In the genomic region with DNA sequence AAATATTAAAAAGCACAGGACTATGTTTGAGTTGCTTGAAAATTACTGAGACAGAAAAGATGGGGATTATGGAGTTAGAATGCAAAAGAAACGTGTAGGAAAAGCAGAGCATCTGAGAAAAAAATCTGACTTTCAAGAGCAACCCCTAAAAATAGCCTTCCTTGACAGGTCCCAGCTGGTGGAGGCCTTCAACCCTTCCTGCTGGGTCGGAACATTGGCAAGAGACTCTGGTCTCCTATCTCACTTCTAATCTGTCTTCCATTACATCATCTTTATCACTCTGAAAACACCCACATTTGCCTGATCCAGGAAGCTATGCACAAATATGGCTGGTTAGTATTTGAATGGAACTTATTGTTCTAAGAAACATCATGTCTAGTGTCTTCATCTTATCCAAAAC, we compare ENCODE assay signal across 15 mouse cellular contexts.
DNase-seq lines count a peak whose midpoint lies in the region; ATAC-seq lines count a peak whose summit lies in the region.
"Had no signal": no experiment of that assay in that cellular context is flagged by ENCODE, and none has a peak within 500 bp of the region (broad histone marks: within the 10 kb centered on the region; RNA-seq: fewer than 3 reads in every experiment).

No protein-coding gene starts in this region.

- H3K9me3 ChIP-seq in forebrain, embryonic 12.5 days, result no peaks in the 10 kb centered on the region
- H3K9me3 ChIP-seq: embryonic facial prominence, embryonic 12.5 days; limb, embryonic 13.5 days; megakaryocyte, embryonic 14.5 days had no signal

- H3K4me3 ChIP-seq in forebrain, embryonic 12.5 days (replicated peaks), result no peak overlapping the region
- H3K4me3 ChIP-seq: embryonic facial prominence, embryonic 12.5 days; limb, embryonic 13.5 days; megakaryocyte, embryonic 14.5 days had no signal

- ATAC-seq in forebrain, embryonic 12.5 days (ENCODE audit: low FRiP score), result no peak
- ATAC-seq: forebrain, embryonic 14.5 days had no signal

- no peak overlapping the region for H3K27ac ChIP-seq in forebrain, embryonic 12.5 days
- H3K27ac ChIP-seq: embryonic facial prominence, embryonic 12.5 days; hindbrain, embryonic 14.5 days; limb, embryonic 13.5 days had no signal

- no peaks in the 10 kb centered on the region for H3K36me3 ChIP-seq in forebrain, embryonic 12.5 days (replicated peaks)
- H3K36me3 ChIP-seq: embryonic facial prominence, embryonic 12.5 days; limb, embryonic 13.5 days had no signal

- H3K9ac ChIP-seq in forebrain, embryonic 12.5 days, result no peak overlapping the region
- H3K9ac ChIP-seq: embryonic facial prominence, embryonic 12.5 days; hindbrain, embryonic 14.5 days; limb, embryonic 13.5 days had no signal

- no peaks in the 10 kb centered on the region for H3K4me1 ChIP-seq in forebrain, embryonic 12.5 days
- H3K4me1 ChIP-seq: embryonic facial prominence, embryonic 12.5 days; limb, embryonic 13.5 days; megakaryocyte, embryonic 14.5 days had no signal

- WGBS in forebrain, embryonic 12.5 days, result 57% methylated on average over 2 of the region's 2 CpGs

- H3K27me3 ChIP-seq in forebrain, embryonic 12.5 days, result no peaks in the 10 kb centered on the region
- H3K27me3 ChIP-seq: embryonic facial prominence, embryonic 12.5 days; limb, embryonic 13.5 days; megakaryocyte, embryonic 14.5 days had no signal

- peak; percentile 4 to 5 for DNase-seq in heart, adult 18-20 months
- no peak for DNase-seq in heart, adult 11 months
- peak; percentile 13 for DNase-seq in 416B (ENCODE audit: low read depth)
- peak; percentile 12 to 34 for DNase-seq in adrenal gland, postnatal 36 days
- DNase-seq in kidney, postnatal 36 days, result peak; percentile 23 to 29
- no peak for DNase-seq in T-cell, adult 2 months (ENCODE audit: low spot score)
- DNase-seq: gastrocnemius, postnatal 25 days; layer of hippocampus, adult 9-11 months; thymus, postnatal 36 days had no signal

- H3K4me2 ChIP-seq in forebrain, embryonic 12.5 days, result no peak overlapping the region
- H3K4me2 ChIP-seq: embryonic facial prominence, embryonic 12.5 days; hindbrain, embryonic 14.5 days; limb, embryonic 13.5 days had no signal

Comparison
In these comparisons a context has a peak if more than half of its experiments do, and no peak if none do; other contexts are left out.
1. DNase-seq: peak in heart, adult 18-20 months (2 of 2), 416B (single experiment), adrenal gland, postnatal 36 days (2 of 2) and kidney, postnatal 36 days (2 of 2); none in heart, adult 11 months (single experiment) and T-cell, adult 2 months (single experiment).